1 mouse cellular context compared by ENCODE assay signal in genomic region chr17:29003740-29004139, GRCm38 (mm10).
TF ChIP-seq lines count a peak whose summit lies in the region.

No protein-coding gene starts in this region.

TF ChIP-seq in MEL, 35 proteins besides CTCF, POLR2A, EP300 and RAD21 (continued from another document):
- TF ChIP-seq USF2 (IDR thresholded peaks at IDR 0.05; ENCODE audit: borderline replicate concordance in 1 of 2, insufficient read depth in 1 of 2, low read depth in 1 of 2, low read length in 2 of 2), result no peak
- peak; percentile 84 for TF ChIP-seq MXI1 (IDR thresholded peaks at IDR 0.05; ENCODE audit: low read depth, low read length)
- peak; percentile 75 for TF ChIP-seq ETS1 (IDR thresholded peaks at IDR 0.05; ENCODE audit: low read depth, low read length)
- TF ChIP-seq ELF1 (IDR thresholded peaks at IDR 0.05; ENCODE audit: low read depth, low read length), result no peak
- TF ChIP-seq TAL1 (IDR thresholded peaks at IDR 0.05; ENCODE audit: low read length), result no peak
- TF ChIP-seq MAZ (IDR thresholded peaks at IDR 0.05; ENCODE audit: low read depth, low read length), result no peak
- TF ChIP-seq MYC (IDR thresholded peaks at IDR 0.05; ENCODE audit: low read depth, low read length), result peak; percentile 79; the same call in 1 of the 2 replicates
- peak; percentile 56; the same call in 1 of the 2 replicates for TF ChIP-seq RCOR1 (IDR thresholded peaks at IDR 0.05; ENCODE audit: low read depth, low read length)
- TF ChIP-seq HCFC1 (IDR thresholded peaks at IDR 0.05; ENCODE audit: low read depth, low read length), result peak; percentile 21; the same call in 1 of the 2 replicates
- peak; percentile 40; the same call in 1 of the 2 replicates for TF ChIP-seq GATA1 (IDR thresholded peaks at IDR 0.05; ENCODE audit: low read depth, low read length)
- peak; percentile 98 for TF ChIP-seq ZNF384 (IDR thresholded peaks at IDR 0.05; ENCODE audit: low read depth, low read length)
- no peak for TF ChIP-seq KAT2A (conservative IDR thresholded peaks at IDR 0.05; ENCODE audit: low read depth, low read length)
- TF ChIP-seq ZKSCAN1 (IDR thresholded peaks at IDR 0.05; ENCODE audit: low read depth, low read length), result no peak; the same call in 1 of the 2 replicates
- TF ChIP-seq TCF12 (IDR thresholded peaks at IDR 0.05; ENCODE audit: low read depth, low read length), result 0 out of 2 replicates have a peak, but pooled peaks have one; percentile 27
- no peak for TF ChIP-seq NELFE (IDR thresholded peaks at IDR 0.05; ENCODE audit: low read depth, low read length)
- no peak for TF ChIP-seq MAFK (IDR thresholded peaks at IDR 0.05; ENCODE audit: borderline replicate concordance, low read depth, low read length)
- TF ChIP-seq MAX (IDR thresholded peaks at IDR 0.05; ENCODE audit: low read length), result 0 out of 2 replicates have a peak, but pooled peaks have one; percentile 20
- no peak for TF ChIP-seq MYB (IDR thresholded peaks at IDR 0.05; ENCODE audit: low read depth, low read length)
- TF ChIP-seq ZMIZ1 (IDR thresholded peaks at IDR 0.05; ENCODE audit: low read depth, low read length), result no peak
